Comparison of ENCODE assay signal across 8 mouse cellular contexts in the genomic region with DNA sequence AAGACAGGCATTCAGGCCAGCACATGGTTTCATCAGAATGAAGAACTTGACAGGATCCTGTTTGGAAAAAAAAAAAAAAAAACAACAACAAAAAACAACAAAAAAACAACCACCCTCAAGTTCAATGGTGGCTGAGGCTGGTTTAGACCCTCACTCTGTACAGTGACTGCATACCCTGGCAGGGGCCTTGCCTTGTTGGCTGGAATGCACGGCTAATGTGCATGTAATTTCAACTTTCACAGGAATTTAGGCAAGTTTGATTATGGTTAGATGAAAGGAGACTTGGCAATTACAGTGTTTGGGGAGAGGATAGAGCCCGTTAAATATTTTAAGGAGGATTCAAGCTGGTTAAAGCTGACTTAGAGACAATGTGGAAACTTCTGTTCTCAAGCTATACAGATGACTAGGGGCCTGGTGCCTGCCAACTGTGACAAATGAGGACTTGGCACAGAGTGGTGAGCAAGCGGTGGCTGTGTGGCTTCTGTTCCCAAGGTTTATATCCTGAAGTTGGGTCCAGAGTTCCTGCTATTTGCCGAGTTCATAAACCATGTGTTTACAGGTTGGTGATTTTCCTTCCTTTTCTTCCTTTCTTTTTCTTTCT. TPM values are rescaled to one million over a fixed set of nuclear protein-coding genes. Genes with fewer than 3 reads are reported as not detected.
DNase-seq lines count a peak whose midpoint lies in the region; ATAC-seq and TF ChIP-seq lines count a peak whose summit lies in the region.

No protein-coding gene starts in this region.

- H3K9ac ChIP-seq in embryonic facial prominence, embryonic 13.5 days: no peak overlapping the region
- no peak overlapping the region for H3K9ac ChIP-seq in kidney, embryonic 15.5 days
- no peak overlapping the region for H3K9ac ChIP-seq in stomach, postnatal 0 days (ENCODE audit: low read length)

- peak; percentile 18 to 23 for DNase-seq in heart, adult 18-20 months
- DNase-seq in heart, embryonic 10.5 days (ENCODE audit: low spot score): no peak
- DNase-seq in Muller cell, postnatal 12 days (ENCODE audit: inconsistent ontology term): peak; percentile 82
- DNase-seq in stomach, postnatal 0 days (ENCODE audit: low spot score): no peak
- no peak for DNase-seq in cerebellum, adult 11 months
- DNase-seq in right cerebral cortex, postnatal 36 days (ENCODE audit: low spot score in 2 of 2): no peak

- no peak for TF ChIP-seq CTCF in stomach, postnatal 0 days (IDR thresholded peaks at IDR 0.05; ENCODE audit: low read depth)

- WGBS in heart, embryonic 10.5 days: 59% methylated on average over 4 of the region's 4 CpGs
- WGBS in embryonic facial prominence, embryonic 13.5 days: 26% methylated on average over 4 of the region's 4 CpGs
- 53% methylated on average over 4 of the region's 4 CpGs for WGBS in kidney, embryonic 15.5 days
- WGBS in stomach, postnatal 0 days: 32% methylated on average over 4 of the region's 4 CpGs

- H3K27me3 ChIP-seq in heart, embryonic 10.5 days (ENCODE audit: insufficient read depth, poor library complexity, severe bottlenecking): no peaks in the 10 kb centered on the region
- H3K27me3 ChIP-seq in embryonic facial prominence, embryonic 13.5 days: peaks cover 2% of the 10 kb centered on the region; the same call in 1 of the 2 replicates
- H3K27me3 ChIP-seq in kidney, embryonic 15.5 days: no peaks in the 10 kb centered on the region
- H3K27me3 ChIP-seq in stomach, postnatal 0 days (ENCODE audit: control insufficient read depth, insufficient read depth, low read length): no peaks in the 10 kb centered on the region

- H3K4me2 ChIP-seq in embryonic facial prominence, embryonic 13.5 days: peak overlapping the region; percentile 32
- H3K4me2 ChIP-seq in kidney, embryonic 15.5 days: peak overlapping the region; percentile 25; the same call in 1 of the 2 replicates
- peak overlapping the region; percentile 29; the same call in 1 of the 2 replicates for H3K4me2 ChIP-seq in stomach, postnatal 0 days (replicated peaks; ENCODE audit: low read depth)

- ATAC-seq in embryonic facial prominence, embryonic 13.5 days (ENCODE audit: insufficient number of reproducible peaks, insufficient read depth, low FRiP score, low TSS enrichment, low read depth): no peak
- ATAC-seq in kidney, embryonic 15.5 days (replicated peaks; ENCODE audit: low FRiP score): no peak
- no peak for ATAC-seq in stomach, postnatal 0 days (ENCODE audit: low FRiP score, low TSS enrichment)

- H3K27ac ChIP-seq in heart, embryonic 10.5 days: no peak overlapping the region
- 0 out of 2 replicates have a peak overlapping the region, but pooled peaks have one; percentile 7 for H3K27ac ChIP-seq in embryonic facial prominence, embryonic 13.5 days
- no peak overlapping the region for H3K27ac ChIP-seq in kidney, embryonic 15.5 days
- H3K27ac ChIP-seq in stomach, postnatal 0 days (replicated peaks): peak overlapping the region; percentile 58

- H3K9me3 ChIP-seq in heart, embryonic 10.5 days: no peaks in the 10 kb centered on the region
- H3K9me3 ChIP-seq in embryonic facial prominence, embryonic 13.5 days: no peaks in the 10 kb centered on the region
- H3K9me3 ChIP-seq in kidney, embryonic 15.5 days (replicated peaks): no peaks in the 10 kb centered on the region
- no peaks in the 10 kb centered on the region for H3K9me3 ChIP-seq in stomach, postnatal 0 days (ENCODE audit: control insufficient read depth, low read length)

- no peak overlapping the region for H3K4me3 ChIP-seq in heart, embryonic 10.5 days
- no peak overlapping the region for H3K4me3 ChIP-seq in embryonic facial prominence, embryonic 13.5 days
- no peak overlapping the region for H3K4me3 ChIP-seq in kidney, embryonic 15.5 days (replicated peaks)
- no peak overlapping the region for H3K4me3 ChIP-seq in stomach, postnatal 0 days (ENCODE audit: low read depth, low read length)

- no peaks in the 10 kb centered on the region for H3K36me3 ChIP-seq in heart, embryonic 10.5 days
- no peaks in the 10 kb centered on the region for H3K36me3 ChIP-seq in embryonic facial prominence, embryonic 13.5 days
- H3K36me3 ChIP-seq in kidney, embryonic 15.5 days: no peaks in the 10 kb centered on the region
- no peaks in the 10 kb centered on the region for H3K36me3 ChIP-seq in stomach, postnatal 0 days (ENCODE audit: control insufficient read depth, insufficient read depth, low read length)

- H3K4me1 ChIP-seq in heart, embryonic 10.5 days: peaks cover 15% of the 10 kb centered on the region
- peaks cover 13% of the 10 kb centered on the region for H3K4me1 ChIP-seq in embryonic facial prominence, embryonic 13.5 days
- peaks cover 7% of the 10 kb centered on the region; the same call in 1 of the 2 replicates for H3K4me1 ChIP-seq in kidney, embryonic 15.5 days
- no peaks in the 10 kb centered on the region for H3K4me1 ChIP-seq in stomach, postnatal 0 days (replicated peaks; ENCODE audit: control insufficient read depth, insufficient read depth)

- no peak for TF ChIP-seq EP300 in stomach, postnatal 0 days (optimal IDR thresholded peaks at IDR 0.05)

RNA-seq across cellular contexts. Expression of gene Sec16b, which starts 0.6 kb away (rescaled TPM):
- under 1 TPM; 0.45 to 0.62 TPM for total RNA-seq in heart, adult 18-20 months (2021)
- polyA plus RNA-seq in heart, embryonic 10.5 days (2016; fragmentation: Nextera tagmentation; extraction: Ambion mirVana): 0.71 and 1.9 TPM in 2 replicates
- 3.5 and 4.0 TPM in 2 replicates for polyA plus RNA-seq in embryonic facial prominence, embryonic 13.5 days (2015; fragmentation: Nextera tagmentation; extraction: Ambion mirVana)
- polyA plus RNA-seq in kidney, embryonic 15.5 days (2015; fragmentation: Nextera tagmentation; extraction: Ambion mirVana): 2.2 and 2.6 TPM in 2 replicates
- polyA plus RNA-seq in stomach, postnatal 0 days (2015; fragmentation: Nextera tagmentation; extraction: Ambion mirVana): 5.5 and 6.2 TPM in 2 replicates

RNA-seq across cellular contexts. Expression of gene Cryzl2, which starts 48.7 kb away (rescaled TPM):
- 10 to 100 TPM; 11.7 to 13.9 TPM for total RNA-seq in heart, adult 18-20 months (2021)
- polyA plus RNA-seq in heart, embryonic 10.5 days (2016; fragmentation: Nextera tagmentation; extraction: Ambion mirVana): 15.1 and 31.1 TPM in 2 replicates
- 9.3 and 12.4 TPM in 2 replicates for polyA plus RNA-seq in embryonic facial prominence, embryonic 13.5 days (2015; fragmentation: Nextera tagmentation; extraction: Ambion mirVana)
- polyA plus RNA-seq in kidney, embryonic 15.5 days (2015; fragmentation: Nextera tagmentation; extraction: Ambion mirVana): 17.4 and 19.8 TPM in 2 replicates
- polyA plus RNA-seq in stomach, postnatal 0 days (2015; fragmentation: Nextera tagmentation; extraction: Ambion mirVana): 14.8 and 16.4 TPM in 2 replicates

Comparison
In these comparisons a context has a peak if more than half of its experiments do, and no peak if none do; other contexts are left out.
1. DNase-seq: peak in heart, adult 18-20 months (2 of 2) and Muller cell, postnatal 12 days (single experiment); none in heart, embryonic 10.5 days (single experiment), stomach, postnatal 0 days (single experiment), cerebellum, adult 11 months (single experiment) and right cerebral cortex, postnatal 36 days (0 of 2).
2. H3K27ac ChIP-seq: peak in embryonic facial prominence, embryonic 13.5 days (single experiment) and stomach, postnatal 0 days (single experiment); none in heart, embryonic 10.5 days (single experiment) and kidney, embryonic 15.5 days (single experiment).
3. Peak in every context shown above with its lines, with median percentiles within 50 percentile points of each other: H3K4me2 ChIP-seq.